Mouse (Mus musculus) neural tube, embryonic 10.5 days (tissue): ENCODE measurements at regions not wholly inside any gene's neighbourhood (a gene's known extent, or its start where the extent isn't known, plus 50 kb on each side); places are given as distances from the start of the nearest gene placed in this dataset.
"Not testable (repeated sequence)": the region's sequence is repeated elsewhere in the genome, so short reads cannot be mapped to it uniquely, and the experiment has no call there.

Experiments
- DNase-seq: peaks from one replicate; pipeline ENCODE4 v3.0.0-alpha.2; 2017; ENCODE audit warnings: low spot score; ENCODE audit errors: extremely low spot score

DNA sequence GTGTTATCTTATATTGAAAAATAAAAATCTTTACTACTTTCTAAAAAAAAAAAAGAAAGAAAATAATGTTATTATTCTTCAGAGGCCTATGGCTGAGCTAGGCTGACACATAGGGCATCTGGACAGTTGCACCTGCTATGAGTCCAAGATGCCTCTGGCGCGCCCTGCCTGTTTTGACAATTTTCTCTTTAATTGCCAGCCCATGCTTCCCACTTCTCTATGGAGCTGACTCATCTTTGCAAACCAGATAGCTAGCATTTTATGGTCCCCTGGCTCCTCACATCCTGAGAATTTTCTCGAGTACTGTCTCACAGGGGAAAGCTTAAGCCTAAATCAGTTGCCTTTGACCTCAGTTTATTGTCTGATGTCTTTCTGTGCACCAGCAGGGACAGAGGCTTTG lies 232.2 kb downstream of the Utp18 start:
- no peak for DNase-seq

DNA sequence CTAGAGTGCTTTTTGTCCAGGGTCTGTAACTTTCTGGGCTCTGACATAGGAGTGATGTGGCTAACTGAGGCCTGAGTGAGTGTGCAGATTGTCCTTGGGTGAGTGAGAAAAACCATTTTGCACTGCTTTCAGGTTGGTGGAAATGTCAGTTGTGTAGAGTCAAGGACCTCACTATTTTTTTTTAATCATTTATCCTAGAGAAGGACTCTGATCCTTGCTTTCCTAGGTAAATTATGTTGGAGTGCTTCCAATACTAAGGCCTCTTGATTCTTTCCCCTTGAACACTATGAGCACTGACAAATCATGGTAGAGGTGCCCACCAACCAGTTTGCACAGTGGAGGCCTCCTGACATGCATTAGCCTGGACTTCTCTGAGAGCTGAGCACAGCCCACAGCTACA lies 233.6 kb downstream of the Utp18 start:
- not testable (repeated sequence) for DNase-seq
